Mouse (Mus musculus): ENCODE measurements around the gene Wdr91.

Gene Wdr91

GRCm38 (mm10) chr6:34910371-34911219 is at the start of gene Wdr91:
Wdr91 (minus strand) TSS chr6:34910876.
- DNase-seq, result peak; percentile 91

DNA sequence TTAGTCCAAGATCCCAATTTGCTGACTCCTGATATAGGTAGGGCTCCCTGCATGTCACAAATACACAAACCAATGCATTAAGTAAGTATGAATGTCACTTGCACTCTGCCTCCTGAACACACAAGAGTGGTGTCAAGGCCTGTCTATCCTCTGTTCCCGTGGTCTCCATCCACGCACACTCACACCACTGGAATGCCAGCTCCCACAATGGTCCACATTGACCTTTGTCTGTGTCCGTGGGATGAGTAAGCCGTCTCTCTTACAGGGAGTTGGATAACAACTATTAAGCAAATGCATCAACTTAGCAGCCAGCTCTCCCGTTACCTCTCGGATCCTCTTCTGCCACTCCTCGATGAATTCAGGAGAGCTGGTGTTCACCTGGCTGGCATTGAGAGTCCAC is 48.5 kb upstream of the Wdr91 start:
- DNase-seq, result no peak

- no peak for DNase-seq
Observed at GRCm38 (mm10) chr6:34955862-34956241, 45.2 kb upstream of the Wdr91 start.

DNA sequence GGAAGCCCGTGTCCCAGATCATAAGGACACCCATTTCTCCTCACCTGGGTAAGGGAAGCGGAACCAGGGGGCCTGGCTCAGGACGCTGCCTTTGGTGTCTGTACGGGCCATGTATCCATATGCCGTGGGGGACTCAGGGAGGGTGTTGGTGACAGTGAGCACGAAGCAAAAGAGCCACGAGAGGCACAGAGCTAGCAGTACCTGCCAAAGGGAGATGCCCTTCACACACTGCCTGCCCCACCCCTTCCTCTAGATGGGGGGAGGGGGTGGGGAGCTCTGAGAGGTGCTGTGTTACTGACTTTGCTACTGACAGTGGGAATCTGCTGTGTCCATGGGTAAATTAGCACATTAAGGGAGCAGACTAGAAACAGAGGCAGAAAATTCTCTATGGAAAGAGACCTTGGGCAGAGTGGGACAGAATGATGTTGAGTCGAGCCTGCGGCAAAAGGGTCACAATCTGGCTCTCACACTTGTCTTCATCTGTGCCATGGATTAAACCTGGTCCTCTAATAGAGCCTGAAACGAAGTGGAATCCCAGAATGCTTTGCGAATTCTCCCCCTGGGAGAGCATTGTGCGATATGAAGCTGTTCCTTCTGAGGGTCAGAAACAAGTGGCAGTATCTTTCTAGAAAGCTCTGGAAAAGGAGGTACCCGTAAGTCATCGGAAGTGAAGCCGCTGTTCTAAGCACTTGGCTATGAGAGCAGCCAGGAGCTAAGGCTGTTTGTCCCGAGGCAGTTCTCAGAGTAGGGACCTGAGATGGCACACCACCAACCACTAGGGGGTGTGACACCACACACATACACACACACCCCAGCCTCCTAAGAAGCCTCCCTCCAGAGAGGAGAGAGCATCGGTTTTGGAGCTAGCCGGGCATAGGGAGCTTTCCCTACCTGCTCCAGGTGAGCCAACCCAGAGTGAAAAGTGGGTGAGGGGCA is 44.5 kb upstream of the Wdr91 start:
- DNase-seq, result no peak

DNA sequence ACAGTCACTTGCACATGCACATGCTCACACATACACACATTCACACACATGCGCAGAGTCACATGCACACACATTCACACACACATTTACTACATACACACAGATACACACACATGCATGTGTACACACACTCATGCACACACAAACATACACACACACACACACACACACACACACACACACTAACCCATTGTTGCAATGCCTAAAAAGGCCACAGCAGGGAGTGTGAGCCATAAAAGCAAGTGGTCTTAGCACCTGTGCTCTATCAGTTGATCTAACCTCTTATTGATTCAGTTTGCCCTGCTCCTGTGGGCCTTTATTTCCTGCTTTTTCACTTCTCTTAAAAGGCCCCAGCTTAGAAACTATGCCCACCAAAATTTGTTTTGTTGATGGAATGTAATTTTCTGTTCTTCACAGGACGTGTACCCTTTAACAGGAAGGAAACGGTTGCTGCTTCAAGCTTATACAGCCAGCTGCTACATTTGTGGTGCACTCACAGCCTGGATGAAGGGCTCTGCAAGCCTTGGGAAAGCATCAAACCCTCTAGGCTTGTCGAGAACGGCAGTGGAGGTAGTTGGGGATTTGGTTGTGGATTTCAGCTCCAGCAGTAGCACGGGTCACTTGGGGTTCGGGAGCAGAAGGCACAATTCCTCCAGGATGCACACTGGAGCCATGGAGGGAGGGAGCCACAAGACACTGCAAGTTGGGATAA is 41.4 kb upstream of the Wdr91 start:
- no peak for DNase-seq

DNA sequence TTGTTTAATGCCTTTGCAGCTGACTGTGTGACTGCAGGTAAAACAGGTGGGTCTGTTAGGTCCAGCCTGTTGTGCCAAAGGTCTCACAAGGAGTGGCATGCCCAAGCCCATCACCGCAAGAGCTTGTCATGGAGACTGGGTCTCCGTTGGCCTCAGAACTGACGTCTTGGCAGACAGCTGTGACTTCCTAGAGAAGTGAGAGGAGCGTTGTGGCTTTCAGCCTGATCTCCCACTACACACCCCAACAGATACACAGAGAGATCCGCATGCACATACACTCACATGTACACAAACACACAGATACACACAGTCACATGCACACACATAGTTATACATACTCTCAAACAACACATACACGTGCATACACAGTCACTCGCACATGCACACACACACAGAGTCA is 40.8 kb upstream of the Wdr91 start:
- DNase-seq, result no peak

DNA sequence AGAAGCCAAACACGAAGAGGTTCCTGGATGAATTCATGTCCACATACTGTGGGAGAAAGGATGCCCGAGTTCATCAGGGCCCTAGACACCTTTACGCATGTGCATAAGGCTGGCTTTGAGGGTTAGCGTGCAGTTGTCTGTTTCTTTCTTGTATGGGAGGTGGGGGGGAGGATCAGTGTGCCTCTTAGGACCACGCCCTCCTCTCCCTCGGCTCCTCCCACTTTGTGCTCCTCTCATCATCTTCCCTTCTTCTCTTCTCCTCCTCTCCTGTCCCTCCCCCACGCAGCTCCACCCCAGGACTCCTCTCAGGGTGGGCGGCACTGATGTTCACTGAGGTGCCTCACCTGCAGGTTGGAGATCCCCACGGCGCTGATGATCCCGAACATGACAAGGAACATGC is 37.8 kb upstream of the Wdr91 start:
- DNase-seq, result no peak

DNA sequence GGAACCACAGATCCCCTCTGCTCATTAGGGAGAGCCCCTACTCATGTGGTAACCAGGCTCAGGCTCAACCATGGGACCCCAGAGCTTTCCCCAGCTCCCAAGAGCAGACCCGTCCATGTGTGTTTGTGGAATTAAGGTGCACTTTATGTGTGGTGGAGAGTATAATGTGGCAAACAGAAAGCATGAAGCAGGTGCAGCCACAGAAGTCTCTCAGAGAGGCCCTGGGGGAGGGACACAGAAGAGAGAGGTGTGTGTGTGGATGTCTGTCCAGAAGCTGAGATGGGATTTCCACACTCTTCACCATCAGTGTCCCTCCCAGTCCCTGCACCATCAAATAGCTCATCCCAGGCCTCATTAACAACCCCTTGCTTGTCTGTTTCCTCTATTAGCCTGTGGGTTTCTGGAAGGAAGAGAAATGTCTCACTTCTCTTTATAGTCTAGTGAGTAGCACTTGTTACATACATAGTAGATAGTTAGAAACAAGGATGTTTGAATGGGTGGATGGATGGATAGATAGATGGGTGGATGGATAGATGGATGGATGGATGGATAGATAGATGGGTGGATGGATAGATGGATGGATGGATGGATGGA is 35.9 kb upstream of the Wdr91 start:
- no peak for DNase-seq

GRCm38 (mm10) chr6:34943499-34943898 is 32.8 kb upstream of the Wdr91 start:
- DNase-seq, result no peak

- no peak for DNase-seq
Observed at GRCm38 (mm10) chr6:34942446-34942845, 31.8 kb upstream of the Wdr91 start.

- DNase-seq, result no peak
Observed at GRCm38 (mm10) chr6:34941496-34941895, 30.8 kb upstream of the Wdr91 start.

GRCm38 (mm10) chr6:34939451-34939850 is 28.8 kb upstream of the Wdr91 start:
- no peak for DNase-seq

DNA sequence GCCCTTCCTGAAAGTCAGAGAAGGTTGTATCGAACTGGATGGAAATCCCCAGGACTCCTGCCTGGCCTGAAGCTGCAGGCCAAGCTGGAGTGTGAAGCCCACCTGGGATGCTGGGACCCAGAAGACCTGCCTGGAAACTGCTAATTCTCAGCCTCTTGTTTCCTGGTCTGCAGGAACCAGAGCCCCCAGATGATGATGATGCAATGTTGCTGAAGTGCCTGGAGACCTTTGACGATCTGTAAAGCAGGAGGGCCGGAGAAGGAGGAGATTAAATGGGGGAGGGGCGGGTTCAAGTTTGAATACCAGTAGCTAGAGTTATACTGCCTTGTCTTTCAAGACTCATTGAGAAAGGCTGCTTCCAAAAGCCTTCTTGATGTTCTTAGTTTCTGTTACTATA is 28.3 kb upstream of the Wdr91 start:
- DNase-seq, result no peak

- DNase-seq, result no peak
Observed at GRCm38 (mm10) chr6:34938280-34938928, 27.7 kb upstream of the Wdr91 start.

- no peak for DNase-seq
Observed at GRCm38 (mm10) chr6:34936743-34937142, 26.1 kb upstream of the Wdr91 start.

GRCm38 (mm10) chr6:34932633-34933032 is 22.0 kb upstream of the Wdr91 start:
- DNase-seq, result no peak

GRCm38 (mm10) chr6:34927594-34927993 is 16.9 kb upstream of the Wdr91 start:
- DNase-seq, result no peak

DNA sequence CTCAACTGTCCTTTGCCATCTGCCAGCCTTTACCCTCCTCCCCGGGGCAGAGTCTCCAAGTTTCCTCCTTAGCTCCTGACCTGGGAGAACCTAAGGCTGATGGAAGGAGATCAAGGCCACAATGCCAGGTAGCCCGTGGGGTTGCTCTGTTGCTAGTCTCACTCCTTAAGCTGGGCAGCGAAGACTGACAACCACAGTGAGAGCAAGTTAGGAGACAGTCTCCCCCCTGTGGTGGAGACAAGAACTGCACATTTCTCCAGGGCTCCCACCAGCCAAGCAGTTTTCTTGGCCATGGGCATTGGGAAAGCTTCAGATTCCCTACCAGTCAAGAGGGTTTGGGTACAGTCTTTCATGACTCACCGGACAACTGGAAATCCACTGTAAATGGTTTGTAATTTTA is 16.5 kb upstream of the Wdr91 start:
- peak; percentile 47 for DNase-seq

GRCm38 (mm10) chr6:34921941-34922340 is 11.3 kb upstream of the Wdr91 start:
- DNase-seq, result no peak

- DNase-seq, result no peak
Observed at GRCm38 (mm10) chr6:34920631-34921030, 10.0 kb upstream of the Wdr91 start.

DNA sequence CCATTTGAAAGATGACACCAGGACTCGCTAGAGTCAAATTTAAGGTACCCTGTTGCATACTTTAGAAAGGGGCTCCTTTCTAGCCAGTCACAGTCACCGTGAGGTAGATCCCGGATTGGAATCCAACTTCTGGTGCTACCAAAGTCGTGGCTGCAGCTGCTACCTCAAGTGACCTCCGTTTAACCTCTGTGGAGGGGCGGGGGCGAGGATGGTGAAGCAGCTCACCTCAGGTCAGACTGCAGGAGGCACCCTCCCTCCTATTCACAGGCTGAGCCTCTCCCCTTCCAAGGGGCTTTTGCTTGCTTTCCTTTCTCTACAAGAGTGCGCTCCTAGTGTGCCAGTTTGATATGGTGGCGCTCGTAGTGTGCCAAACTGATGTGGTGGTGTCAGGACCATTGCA is 9.3 kb upstream of the Wdr91 start, which contains the start of gene Stra8:
Gene Stra8 (plus strand): TSS at position 208 of the 400 bp plus-strand sequence.
- DNase-seq, result no peak

GRCm38 (mm10) chr6:34919146-34919545 is 8.5 kb upstream of the Wdr91 start:
- no peak for DNase-seq
